Mouse (Mus musculus) hindbrain, embryonic 13.5 days (tissue): ENCODE results near the gene Carns1. TPM values are rescaled to one million over a fixed set of nuclear protein-coding genes. Genes with fewer than 3 reads are reported as not detected.

Source experiments
- ATAC-seq: fragments of 200-750 bp; cut with Nextera tagmentation; 2 replicates; pipeline ENCODE4 v1.8.0; 2017; ENCODE audit warnings: moderate TSS enrichment; ENCODE audit not compliant: low FRiP score
- H3K27ac ChIP-seq: fragments of 300-500 bp; sonication (generic); 2 replicates; pipeline ENCODE4 v1.5.1; 2015; ENCODE audit warnings: inconsistent platforms, mild to moderate bottlenecking, moderate library complexity
- H3K27me3 ChIP-seq: fragments of 300-500 bp; sonication (generic); 2 replicates; pipeline ENCODE4 v1.6.1; 2015; ENCODE audit warnings: mild to moderate bottlenecking, inconsistent platforms
- H3K36me3 ChIP-seq: fragments of 300-500 bp; sonication (generic); 2 replicates; pipeline ENCODE4 v1.6.1; 2015; ENCODE audit warnings: mild to moderate bottlenecking, inconsistent platforms
- H3K4me1 ChIP-seq: fragments of 300-500 bp; sonication (generic); replicated peaks from 2 replicates; pipeline ENCODE4 v1.6.1; 2015; ENCODE audit warnings: inconsistent platforms
- H3K4me2 ChIP-seq: fragments of 300-500 bp; sonication (generic); 2 replicates; pipeline ENCODE4 v1.6.1; 2015; ENCODE audit warnings: inconsistent platforms, mild to moderate bottlenecking, moderate library complexity
- H3K4me3 ChIP-seq: fragments of 300-500 bp; sonication (generic); 2 replicates; pipeline ENCODE4 v1.5.1; 2015; ENCODE audit warnings: mild to moderate bottlenecking, inconsistent platforms
- H3K9ac ChIP-seq: fragments of 300-500 bp; sonication (generic); 2 replicates; pipeline ENCODE4 v1.6.1; 2015; ENCODE audit warnings: mild to moderate bottlenecking, inconsistent platforms
- H3K9me3 ChIP-seq: fragments of 300-500 bp; sonication (generic); 2 replicates; pipeline ENCODE4 v1.6.1; 2016; ENCODE audit warnings: inconsistent platforms
- WGBS: fragments of 180-500 bp; shearing (Covaris S2); methylation state at CpG from one replicate; pipeline ENCODE4 v1.1.7; 2015; 5-methylcytosine and 5-hydroxymethylcytosine counted together
- polyA plus RNA-seq: library from polyadenylated mRNA; unstranded; fragments of >200 nt; fragmentation: Nextera tagmentation; extraction: Ambion mirVana; gene quantifications from 2 replicates; pipeline ENCODE4 v1.2.1, GENCODE M21; 2015

Carns1 gene
- polyA plus RNA-seq, 1 experiment from 2014 or later = 5.6 TPM

DNA sequence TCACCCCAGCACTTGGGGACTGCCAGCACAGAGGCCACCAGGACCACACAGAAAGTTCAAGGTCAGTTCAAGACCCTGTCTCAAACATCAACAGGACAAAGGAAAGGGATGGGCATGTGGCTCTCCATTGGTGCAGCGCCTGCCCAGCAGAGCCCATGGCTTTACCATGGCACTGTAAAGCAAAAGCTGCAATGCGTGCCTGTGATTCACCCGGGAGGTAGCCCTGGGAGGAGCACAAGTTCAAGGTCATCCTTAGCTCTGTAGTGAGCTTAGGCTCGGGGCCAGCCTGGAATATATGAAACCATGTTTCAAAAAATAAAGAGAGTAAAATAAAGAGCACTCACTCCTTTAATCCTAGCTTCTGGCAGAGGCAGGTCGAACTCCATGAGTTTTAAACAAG is 23.4 kb downstream of the Carns1 start:
- ATAC-seq = no peak

GRCm38 (mm10) chr19:4151488-4151860 is 23.8 kb downstream of the Carns1 start:
- no peaks in the 10 kb centered on the region for H3K9me3 ChIP-seq
- peaks cover 50% of the 10 kb centered on the region for H3K36me3 ChIP-seq
- H3K4me1 ChIP-seq = peaks cover 32% of the 10 kb centered on the region
- no peak overlapping the region for H3K4me2 ChIP-seq
- 76% methylated on average over 5 of the region's 5 CpGs for WGBS
- H3K27me3 ChIP-seq = no peaks in the 10 kb centered on the region
- H3K27ac ChIP-seq = no peak overlapping the region
- H3K4me3 ChIP-seq = no peak overlapping the region
- H3K9ac ChIP-seq = no peak overlapping the region
- ATAC-seq = no peak

More for the DNA sequence above, 23.4 kb downstream of the Carns1 start:
- H3K4me2 ChIP-seq = no peak overlapping the region
- H3K9me3 ChIP-seq = no peaks in the 10 kb centered on the region
- 89% methylated on average over 5 of the region's 5 CpGs for WGBS
- H3K4me3 ChIP-seq = no peak overlapping the region
- peaks cover 32% of the 10 kb centered on the region for H3K4me1 ChIP-seq
- H3K27me3 ChIP-seq = no peaks in the 10 kb centered on the region
- no peak overlapping the region for H3K9ac ChIP-seq
- H3K36me3 ChIP-seq = peaks cover 54% of the 10 kb centered on the region
- H3K27ac ChIP-seq = no peak overlapping the region

DNA sequence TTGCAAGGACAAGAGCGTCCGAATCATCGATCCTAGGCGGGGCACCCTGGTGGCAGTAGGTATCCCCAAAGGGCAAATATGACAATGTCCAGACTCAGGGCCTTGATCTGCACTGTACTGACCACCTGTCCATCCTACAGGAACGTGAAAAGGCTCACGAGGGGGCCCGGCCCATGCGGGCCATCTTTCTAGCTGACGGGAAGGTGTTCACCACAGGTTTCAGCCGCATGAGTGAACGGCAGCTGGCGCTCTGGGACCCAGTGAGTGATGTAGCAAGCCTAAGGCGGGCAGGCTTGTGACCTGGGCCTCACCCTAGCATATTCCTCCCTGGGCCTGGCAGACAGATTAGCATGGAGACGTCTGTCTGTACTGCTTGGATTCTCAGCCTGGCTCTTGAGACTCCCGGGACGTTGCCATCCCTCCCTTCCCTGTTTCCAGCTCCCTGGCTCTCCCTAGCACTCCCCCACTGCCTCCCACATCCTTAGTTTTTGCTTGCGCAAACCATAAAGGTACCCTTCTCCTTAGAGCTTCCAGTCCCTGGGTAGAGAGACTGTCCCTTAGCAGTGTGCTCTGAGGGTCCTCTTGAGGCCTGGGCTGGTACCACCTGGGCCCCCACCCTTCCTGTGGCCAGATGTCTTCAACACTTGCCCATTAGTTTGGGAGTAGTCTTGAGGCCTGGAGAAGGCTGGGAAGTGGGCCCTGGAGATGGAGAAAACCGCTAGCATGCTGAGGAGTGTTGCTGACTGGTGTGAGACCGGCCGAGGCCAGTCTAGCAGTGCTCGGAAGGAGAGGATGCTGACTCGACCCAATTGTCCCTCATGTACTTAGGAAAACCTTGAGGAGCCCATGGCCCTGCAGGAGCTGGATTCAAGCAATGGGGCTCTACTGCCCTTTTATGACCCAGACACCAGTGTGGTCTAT is 24.5 kb downstream of the Carns1 start:
- no peak overlapping the region for H3K4me2 ChIP-seq
- H3K4me1 ChIP-seq = peaks cover 30% of the 10 kb centered on the region
- H3K27ac ChIP-seq = no peak overlapping the region
- H3K9me3 ChIP-seq = no peaks in the 10 kb centered on the region
- H3K9ac ChIP-seq = peak overlapping the region; percentile 94; the same call in 1 of the 2 replicates
- no peak overlapping the region for H3K4me3 ChIP-seq
- WGBS = 89% methylated on average over 22 of the region's 22 CpGs
- H3K27me3 ChIP-seq = no peaks in the 10 kb centered on the region
- H3K36me3 ChIP-seq = peaks cover 44% of the 10 kb centered on the region
- ATAC-seq = no peak

GRCm38 (mm10) chr19:4149764-4150461 is 25.4 kb downstream of the Carns1 start:
- no peaks in the 10 kb centered on the region for H3K9me3 ChIP-seq
- H3K4me2 ChIP-seq = peak overlapping the region; percentile 93
- H3K9ac ChIP-seq = peak overlapping the region; percentile 94
- H3K27ac ChIP-seq = no peak overlapping the region
- H3K36me3 ChIP-seq = peaks cover 37% of the 10 kb centered on the region
- no peaks in the 10 kb centered on the region for H3K27me3 ChIP-seq
- ATAC-seq = no peak
- WGBS = 93% methylated on average over 17 of the region's 17 CpGs
- peaks cover 30% of the 10 kb centered on the region for H3K4me1 ChIP-seq
- H3K4me3 ChIP-seq = peak overlapping the region; percentile 85

GRCm38 (mm10) chr19:4149283-4149682 is 26.0 kb downstream of the Carns1 start:
- no peak for ATAC-seq
- Histone ChIP-seq H3K4me2 (peak overlapping the region; percentile 93), H3K27me3 (no peaks in the 10 kb centered on the region), H3K4me3 (peak overlapping the region; percentile 85), H3K9ac (peak overlapping the region; percentile 94), H3K36me3 (peaks cover 37% of the 10 kb centered on the region), H3K27ac (no peak overlapping the region), H3K4me1 (peaks cover 30% of the 10 kb centered on the region), H3K9me3 (no peaks in the 10 kb centered on the region)
- 91% methylated on average over 11 of the region's 11 CpGs for WGBS

DNA sequence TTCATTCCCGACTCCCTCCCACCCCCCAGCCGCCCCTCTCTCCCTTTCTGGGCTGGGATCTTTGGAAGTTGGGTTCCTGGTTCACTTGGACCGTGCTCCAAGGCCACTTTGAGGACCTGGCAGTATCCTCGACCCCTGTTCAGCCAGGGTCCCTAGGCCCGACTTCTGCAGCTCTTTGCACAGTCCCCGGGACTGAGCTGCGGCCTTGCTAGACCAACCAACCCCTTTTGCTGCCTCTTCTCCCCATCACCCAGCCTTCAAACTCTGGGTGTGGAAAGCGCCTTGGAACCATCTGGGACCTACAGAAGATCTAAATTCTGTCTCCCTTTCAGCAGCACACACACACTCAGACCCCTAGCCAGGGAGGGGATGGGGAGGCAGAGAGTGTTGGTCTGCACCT is 26.5 kb downstream of the Carns1 start:
- H3K4me1 ChIP-seq = peaks cover 30% of the 10 kb centered on the region
- H3K27me3 ChIP-seq = no peaks in the 10 kb centered on the region
- peak; percentile 37; the same call in 1 of the 2 replicates for ATAC-seq
- no peaks in the 10 kb centered on the region for H3K9me3 ChIP-seq
- H3K4me3 ChIP-seq = peak overlapping the region; percentile 85
- H3K9ac ChIP-seq = peak overlapping the region; percentile 94
- 6% methylated on average over 8 of the region's 8 CpGs for WGBS
- H3K27ac ChIP-seq = peak overlapping the region; percentile 85
- H3K36me3 ChIP-seq = peaks cover 37% of the 10 kb centered on the region
- peak overlapping the region; percentile 93 for H3K4me2 ChIP-seq

DNA sequence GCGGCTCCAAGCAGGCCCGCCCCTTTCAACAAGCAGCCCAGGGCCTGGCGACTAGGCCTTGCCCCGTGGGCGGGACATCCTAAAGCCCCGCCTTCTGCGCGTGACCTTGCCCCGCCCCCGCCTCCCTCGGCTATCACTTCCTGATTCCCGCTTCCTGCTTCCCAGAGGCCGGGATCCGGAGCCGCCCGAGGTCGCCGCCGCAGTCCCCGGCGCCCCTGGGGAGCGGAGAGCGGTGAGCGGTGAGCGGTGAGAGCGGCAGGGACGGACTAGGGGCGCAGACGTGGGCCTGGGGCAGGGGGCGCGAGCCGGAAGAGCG is 26.8 kb downstream of the Carns1 start, which contains the start of gene Coro1b:
Gene Coro1b, plus strand, starts transcription at position 129 of the 316 bp plus-strand sequence.
- peak within 1 kb of the TSS; percentile 94 for H3K9ac ChIP-seq
- peak within 1 kb of the TSS; percentile 85 for H3K4me3 ChIP-seq
- H3K4me2 ChIP-seq = peak within 1 kb of the TSS; percentile 93
- no peaks in the 10 kb centered on the region for H3K27me3 ChIP-seq
- peaks cover 30% of the 10 kb centered on the region for H3K4me1 ChIP-seq
- WGBS = 0% methylated on average over 33 of the region's 33 CpGs
- peak within 1 kb of the TSS; percentile 85 for H3K27ac ChIP-seq
- no peaks in the 10 kb centered on the region for H3K9me3 ChIP-seq
- H3K36me3 ChIP-seq = peaks cover 34% of the 10 kb centered on the region
- peak; percentile 93 for ATAC-seq

DNA sequence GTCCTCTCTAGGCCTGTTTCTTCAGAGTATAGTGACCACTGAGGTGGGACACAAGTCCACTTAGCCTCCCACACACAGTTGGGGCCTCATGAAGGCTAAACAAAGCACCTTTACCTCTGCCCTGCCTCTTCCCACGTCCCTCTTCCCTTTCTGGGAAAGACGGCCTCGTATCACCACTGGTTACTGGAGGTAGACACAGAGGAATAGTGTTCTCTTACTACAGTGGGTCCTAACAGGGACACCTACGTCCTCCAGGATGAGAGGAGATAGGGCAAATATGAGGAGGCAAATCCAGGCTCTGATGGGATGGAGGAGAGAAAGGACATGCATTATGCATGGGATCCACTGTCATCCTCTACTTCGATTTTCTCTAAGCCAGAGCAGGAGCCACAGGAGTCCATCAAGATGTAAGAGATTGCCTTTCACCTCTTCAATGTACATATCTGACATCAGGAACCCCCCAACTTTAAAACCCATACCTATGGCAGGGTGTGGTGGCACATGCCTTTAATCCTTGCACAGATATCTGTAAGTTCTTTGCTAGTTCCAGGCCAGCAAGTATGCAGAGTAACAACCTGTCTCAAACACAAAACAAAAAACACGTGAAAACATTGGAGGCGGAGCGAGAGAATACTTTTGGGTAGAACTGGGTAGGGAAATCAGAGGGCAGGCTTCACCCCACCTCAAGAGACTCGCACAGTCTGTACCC is 27.3 kb downstream of the Carns1 start:
- peak overlapping the region; percentile 93 for H3K4me2 ChIP-seq
- peak overlapping the region; percentile 94 for H3K9ac ChIP-seq
- H3K27ac ChIP-seq = peak overlapping the region; percentile 46
- 33% methylated on average over 9 of the region's 9 CpGs for WGBS
- peaks cover 29% of the 10 kb centered on the region for H3K36me3 ChIP-seq
- no peak for ATAC-seq
- H3K9me3 ChIP-seq = no peaks in the 10 kb centered on the region
- H3K27me3 ChIP-seq = no peaks in the 10 kb centered on the region
- peaks cover 30% of the 10 kb centered on the region for H3K4me1 ChIP-seq
- peak overlapping the region; percentile 85 for H3K4me3 ChIP-seq

- Histone ChIP-seq H3K27ac (no peak overlapping the region), H3K4me3 (no peak overlapping the region), H3K9ac (no peak overlapping the region), H3K4me1 (peaks cover 30% of the 10 kb centered on the region), H3K9me3 (no peaks in the 10 kb centered on the region), H3K4me2 (no peak overlapping the region), H3K36me3 (peaks cover 21% of the 10 kb centered on the region), H3K27me3 (no peaks in the 10 kb centered on the region)
- WGBS = 40% methylated on average over 3 of the region's 3 CpGs
- no peak for ATAC-seq
These were observed 28.3 kb downstream of the Carns1 start for GRCm38 (mm10) chr19:4147022-4147405.

- Histone ChIP-seq H3K4me2 (no peak overlapping the region), H3K36me3 (peaks cover 17% of the 10 kb centered on the region), H3K9me3 (no peaks in the 10 kb centered on the region), H3K27me3 (no peaks in the 10 kb centered on the region), H3K4me3 (no peak overlapping the region), H3K27ac (no peak overlapping the region), H3K4me1 (peaks cover 30% of the 10 kb centered on the region), H3K9ac (no peak overlapping the region)
- 65% methylated on average over 12 of the region's 12 CpGs for WGBS
- ATAC-seq = no peak
These were observed 28.8 kb downstream of the Carns1 start for GRCm38 (mm10) chr19:4146366-4147021.

GRCm38 (mm10) chr19:4145936-4146335 is 29.3 kb downstream of the Carns1 start:
- Histone ChIP-seq H3K4me3 (no peak overlapping the region), H3K4me1 (peaks cover 30% of the 10 kb centered on the region), H3K4me2 (no peak overlapping the region), H3K9me3 (no peaks in the 10 kb centered on the region), H3K36me3 (peaks cover 12% of the 10 kb centered on the region), H3K27me3 (no peaks in the 10 kb centered on the region), H3K27ac (no peak overlapping the region), H3K9ac (no peak overlapping the region)
- 88% methylated on average over 5 of the region's 5 CpGs for WGBS
- no peak for ATAC-seq
